Mouse (Mus musculus): ENCODE measurements around the gene Car6. TPM values are rescaled to one million over a fixed set of nuclear protein-coding genes. Genes with fewer than 3 reads are reported as not detected.
A peak's percentile ranks its signal among the peaks of the same experiment; 100 is the strongest.

Car6 gene
- total RNA-seq, 2 experiments from 2014 or later, result not detected

DNA sequence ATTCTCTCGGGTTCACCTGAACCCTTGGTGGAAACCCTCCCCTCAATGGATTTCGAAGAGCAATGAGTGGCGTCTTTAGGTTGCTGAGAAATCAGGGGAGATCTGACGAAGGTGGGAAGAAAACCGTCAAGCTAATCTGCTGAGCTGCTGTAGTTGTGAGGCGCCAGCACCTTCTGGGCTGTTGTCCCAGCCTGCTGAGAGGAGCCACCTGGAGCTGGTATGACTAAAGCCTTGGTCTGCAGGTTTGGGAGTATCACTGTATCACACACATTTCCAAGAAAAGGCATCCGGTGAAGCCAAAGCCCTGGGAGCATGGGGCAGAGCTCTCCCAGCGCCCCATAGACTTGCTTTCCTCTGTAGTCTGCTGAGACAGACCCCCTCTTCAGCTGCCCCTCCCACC is 30.7 kb upstream of the Car6 start:
- intact Hi-C loops (cut with DNase I), result loop anchor here (10.0 kb wide), 1 partner anchor 197 kb away; no protein-coding TSS in a partner anchor
- DNase-seq (ENCODE audit: extremely low spot score in 1 of 2, low spot score in 2 of 2), result no peak

DNA sequence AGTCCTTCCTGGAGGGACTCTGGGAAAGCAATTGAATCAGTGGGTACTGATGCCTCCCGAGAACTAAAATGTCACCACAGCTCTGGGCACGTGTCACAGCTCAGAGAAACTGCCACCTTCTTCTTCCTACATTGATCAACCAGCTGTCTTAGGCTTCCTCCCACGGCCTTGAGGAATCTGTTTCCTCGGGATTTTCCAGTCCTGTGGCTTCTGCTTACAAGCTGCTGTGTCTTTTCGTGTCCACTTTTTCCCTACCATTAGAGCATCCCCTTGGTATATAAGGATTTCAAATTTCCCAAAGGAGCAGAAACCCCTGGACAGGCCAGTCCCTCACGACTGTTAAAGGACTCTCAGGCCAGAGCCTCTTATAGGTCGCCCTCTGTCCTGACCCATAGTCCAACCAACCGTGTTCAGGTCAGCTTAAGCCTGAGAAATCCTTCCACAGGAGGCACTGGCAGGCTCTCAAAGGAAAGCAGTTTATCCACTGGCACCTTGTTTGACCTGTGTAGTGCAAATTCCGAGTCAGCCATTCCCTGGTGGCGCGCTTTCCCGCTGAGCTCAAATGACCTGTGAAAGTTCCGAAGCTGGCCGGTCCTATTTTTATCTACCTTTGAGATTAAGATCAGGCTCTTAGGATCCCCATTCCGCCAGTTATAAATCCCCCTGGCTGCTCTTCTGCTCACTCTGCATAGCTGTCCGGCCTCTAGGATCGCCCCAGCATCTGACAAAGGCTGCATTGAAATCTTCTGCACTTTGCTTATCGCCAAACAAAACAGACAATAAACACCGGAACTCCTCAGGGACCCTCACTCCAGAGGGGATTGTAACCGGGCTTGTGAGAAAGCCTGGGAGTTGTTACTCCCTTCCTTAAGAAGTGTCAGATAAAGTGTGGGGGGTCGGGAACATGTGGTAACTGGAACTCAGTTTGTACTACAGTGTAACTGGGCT is 29.6 kb upstream of the Car6 start:
- DNase-seq (ENCODE audit: extremely low spot score in 1 of 2, low spot score in 2 of 2), result peak in 1 of 2 experiments; percentile 43
- intact Hi-C loops (cut with DNase I), result loop anchor here (10.0 kb wide), 1 partner anchor 196 kb away; no protein-coding TSS in a partner anchor

DNA sequence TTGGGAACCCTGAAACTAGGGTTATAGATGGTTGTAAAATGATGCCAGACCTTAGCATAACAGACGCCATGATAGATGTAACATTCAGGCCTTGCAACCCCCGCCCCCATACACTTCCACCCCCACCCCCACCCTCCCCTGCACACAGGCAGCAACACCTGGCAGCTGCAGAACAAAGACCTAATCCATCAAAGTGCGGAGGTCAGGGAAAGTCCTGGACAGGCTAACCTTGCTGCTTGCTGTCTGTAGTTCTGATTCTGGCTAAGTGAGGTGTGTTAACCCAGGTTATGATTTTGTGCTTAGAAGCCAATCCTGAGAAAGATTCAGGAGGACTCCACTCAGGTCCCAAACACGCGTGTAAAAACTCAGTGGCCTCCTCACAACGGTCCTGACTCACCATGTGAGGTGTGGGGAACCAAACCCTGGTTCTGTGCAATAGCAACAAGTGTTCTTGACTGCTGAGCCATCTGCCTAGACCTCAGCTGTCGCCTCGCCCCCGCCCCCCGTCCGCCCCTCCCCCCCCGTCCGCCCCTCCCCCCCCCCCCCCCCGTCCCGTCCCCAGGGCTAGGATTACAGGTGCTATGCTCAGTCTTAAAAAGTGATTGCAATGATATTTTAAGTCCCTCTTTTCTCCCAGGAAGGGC is 28.7 kb upstream of the Car6 start:
- intact Hi-C loops (cut with DNase I), result loop anchor here (10.0 kb wide), 2 partner anchors 95 to 195 kb away; no protein-coding TSS in a partner anchor
- no peak for DNase-seq (ENCODE audit: extremely low spot score in 1 of 2, low spot score in 2 of 2)

DNA sequence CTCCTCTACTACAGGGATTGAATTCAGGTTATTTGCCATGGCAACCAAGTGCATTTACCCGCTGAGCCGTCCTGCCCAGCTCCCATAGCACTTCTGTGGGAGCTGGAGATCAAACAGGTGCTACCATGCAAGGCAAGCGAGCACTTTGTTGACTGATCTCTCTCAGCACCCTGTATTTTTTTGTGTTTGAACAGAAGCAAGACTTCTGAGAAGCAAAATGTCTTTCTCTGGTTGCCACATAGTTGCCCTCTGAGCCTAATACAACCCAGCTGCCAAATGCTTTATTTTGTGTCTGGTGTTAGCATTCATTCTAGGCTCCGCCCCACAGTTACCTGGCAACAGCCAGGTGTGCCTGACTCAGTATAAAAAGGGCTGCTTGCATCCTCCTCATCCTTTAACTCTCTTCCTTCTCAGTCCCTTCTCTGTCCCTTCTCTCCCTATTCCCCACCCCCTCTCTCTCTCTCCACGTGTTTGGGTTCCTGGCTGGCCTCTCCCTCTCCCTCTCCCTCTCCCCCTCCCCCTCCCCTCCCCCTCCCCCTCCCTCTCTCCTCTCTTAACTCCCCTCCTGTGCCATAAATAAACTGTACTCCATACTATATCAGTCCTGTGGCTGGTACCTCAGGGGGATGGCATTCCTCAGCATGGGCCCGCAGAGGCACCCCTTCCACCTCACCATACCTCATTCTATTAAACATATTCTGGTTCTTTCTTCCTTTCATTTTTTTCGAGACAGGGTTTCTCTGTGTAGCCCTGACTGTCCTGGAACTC is 27.6 kb upstream of the Car6 start:
- no peak for DNase-seq (ENCODE audit: extremely low spot score in 1 of 2, low spot score in 2 of 2)
- intact Hi-C loops (cut with DNase I), result loop anchor here (10.0 kb wide), 1 partner anchor 94 kb away; no protein-coding TSS in a partner anchor

DNA sequence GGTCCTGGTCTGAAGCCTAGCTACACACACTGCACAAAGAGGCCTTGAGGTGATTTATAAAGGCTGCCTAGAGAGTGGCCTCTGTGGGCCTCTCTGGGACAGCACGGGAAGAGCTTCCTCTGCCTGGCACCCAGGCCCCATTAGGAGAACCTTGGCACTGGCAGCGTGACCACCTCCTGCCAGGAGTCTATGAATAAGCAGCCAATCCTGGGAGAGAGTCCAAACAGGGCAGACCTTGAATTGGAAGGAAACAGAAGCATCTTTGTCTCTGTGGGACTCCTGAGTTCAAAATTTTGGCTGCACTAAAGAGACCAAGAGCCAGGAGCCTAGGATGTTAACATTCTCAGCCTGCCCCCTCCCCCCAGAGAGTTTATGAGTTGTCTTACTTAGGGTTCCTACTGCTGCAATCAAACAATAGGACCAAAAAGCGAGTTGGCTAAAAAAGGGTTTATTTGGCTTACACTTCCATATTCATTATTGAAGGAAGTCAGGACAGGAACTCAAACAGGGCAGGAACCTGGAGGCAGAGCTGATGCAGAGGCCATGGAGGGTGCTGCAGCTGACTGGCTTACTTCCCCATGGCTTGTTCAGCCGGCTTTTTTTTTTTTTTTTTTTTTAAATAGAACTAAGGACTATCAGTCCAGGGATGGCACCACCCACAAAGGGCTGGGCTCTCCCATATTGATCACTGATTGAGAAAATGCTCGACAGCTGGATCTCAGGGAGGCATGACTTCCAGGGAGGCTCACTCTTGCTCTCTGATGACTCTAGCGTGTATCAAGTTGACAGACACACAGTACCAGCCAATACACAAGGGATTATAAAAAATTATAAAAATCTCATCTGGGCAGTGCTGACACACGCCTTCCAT is 25.9 kb upstream of the Car6 start:
- peak; percentile 82 to 87 for DNase-seq (ENCODE audit: extremely low spot score in 1 of 2, low spot score in 2 of 2)
- intact Hi-C loops (cut with DNase I), result loop anchor here (10.0 kb wide), 1 partner anchor 92 kb away; no protein-coding TSS in a partner anchor

DNA sequence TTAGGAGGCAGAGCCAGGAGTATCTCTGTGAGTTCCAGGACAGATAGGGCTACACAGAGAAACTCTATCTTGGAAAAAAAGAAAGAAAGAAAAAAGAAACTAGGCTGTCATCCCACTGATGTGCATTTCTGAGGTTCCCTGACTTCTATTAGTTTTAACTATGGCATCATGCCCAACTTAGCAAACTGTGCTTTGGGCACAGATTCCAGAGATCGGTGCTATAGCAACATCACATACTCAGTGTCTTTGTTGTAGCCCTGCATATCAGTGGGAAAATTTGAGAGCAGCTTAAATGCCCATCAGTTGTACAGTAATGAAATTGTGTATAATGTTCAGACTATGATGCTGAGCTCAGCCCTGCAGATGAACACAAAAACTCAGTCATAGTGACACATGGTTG is 24.6 kb upstream of the Car6 start:
- DNase-seq (ENCODE audit: extremely low spot score in 1 of 2, low spot score in 2 of 2), result no peak
- intact Hi-C loops (cut with DNase I), result loop anchor here (10.0 kb wide), 1 partner anchor 91 kb away; no protein-coding TSS in a partner anchor

DNA sequence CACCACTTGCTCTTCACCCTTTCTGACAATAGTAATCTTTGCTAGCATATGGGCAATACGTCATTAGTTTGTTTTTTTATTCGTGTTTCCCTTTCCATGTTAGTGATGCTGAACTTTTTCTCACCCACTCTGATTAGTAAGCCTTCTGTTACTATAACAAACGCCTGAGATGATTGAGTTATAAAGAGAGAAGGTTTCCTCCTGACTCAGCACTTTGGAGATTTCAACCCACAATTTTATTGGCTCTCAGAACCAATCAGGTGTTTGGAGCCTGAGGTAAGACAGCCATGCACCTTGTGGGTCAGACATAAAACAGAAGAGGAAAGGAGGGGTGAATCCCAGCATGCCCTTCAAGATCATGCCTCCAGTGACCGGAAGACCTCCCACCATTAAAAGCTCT is 22.7 kb upstream of the Car6 start:
- intact Hi-C loops (cut with DNase I), result loop anchor here (10.0 kb wide), 1 partner anchor 89 kb away; no protein-coding TSS in a partner anchor
- DNase-seq (ENCODE audit: extremely low spot score in 1 of 2, low spot score in 2 of 2), result no peak

DNA sequence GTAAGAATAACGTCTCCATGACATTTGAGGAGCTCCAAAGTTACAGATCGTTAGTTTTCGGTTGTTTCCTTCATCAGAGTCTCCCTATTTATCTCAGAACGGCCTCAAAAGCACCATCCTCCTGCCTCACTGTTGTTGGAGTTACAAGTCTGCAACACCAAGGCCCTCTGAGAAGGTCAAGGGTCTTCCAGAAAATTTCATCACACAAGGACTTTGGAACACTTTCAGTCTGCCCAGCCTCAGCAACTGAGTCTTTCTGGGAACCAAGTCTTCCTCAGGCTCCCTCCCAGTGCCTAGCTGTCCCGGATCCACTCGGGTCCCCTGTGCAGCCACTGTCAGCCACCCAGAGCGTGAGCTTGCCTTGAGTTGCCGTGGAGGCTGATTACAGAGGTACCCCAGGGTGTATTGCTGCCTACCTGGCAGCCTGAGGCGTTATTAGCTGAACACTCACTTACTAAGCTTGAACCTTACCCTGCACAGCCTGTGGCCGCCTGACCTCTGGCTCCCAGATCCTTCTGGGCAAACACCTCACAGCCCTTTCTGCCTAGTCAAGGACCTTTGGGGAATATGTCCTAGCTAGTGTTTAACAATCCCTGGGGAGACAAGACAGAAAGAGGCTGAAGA is 20.0 kb upstream of the Car6 start:
- DNase-seq (ENCODE audit: extremely low spot score in 1 of 2, low spot score in 2 of 2), result no peak
- intact Hi-C loops (cut with DNase I), result loop anchor here (10.0 kb wide), 1 partner anchor 86 kb away; no protein-coding TSS in a partner anchor

DNA sequence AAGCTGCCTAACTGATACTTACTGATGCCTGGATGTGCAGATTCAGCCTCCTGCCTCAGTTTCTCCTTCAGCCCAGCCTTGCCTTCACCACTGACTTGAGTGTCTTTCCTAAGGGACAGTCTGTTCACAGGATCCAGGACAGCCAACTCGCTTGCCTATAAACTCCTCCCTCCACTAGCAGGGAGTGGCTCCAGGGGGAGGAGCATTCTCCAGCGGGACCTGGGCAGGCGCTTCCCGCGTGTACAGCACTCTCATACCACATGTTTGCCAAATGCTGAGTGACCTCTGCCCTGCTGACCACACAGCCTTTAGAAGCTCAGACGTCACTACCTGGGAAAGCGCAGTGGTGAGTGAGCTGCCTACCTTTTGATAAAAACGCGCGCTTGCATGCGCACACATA is 19.5 kb upstream of the Car6 start:
- intact Hi-C loops (cut with DNase I), result loop anchor here (10.0 kb wide), 1 partner anchor 86 kb away; no protein-coding TSS in a partner anchor
- no peak for DNase-seq (ENCODE audit: extremely low spot score in 1 of 2, low spot score in 2 of 2)

DNA sequence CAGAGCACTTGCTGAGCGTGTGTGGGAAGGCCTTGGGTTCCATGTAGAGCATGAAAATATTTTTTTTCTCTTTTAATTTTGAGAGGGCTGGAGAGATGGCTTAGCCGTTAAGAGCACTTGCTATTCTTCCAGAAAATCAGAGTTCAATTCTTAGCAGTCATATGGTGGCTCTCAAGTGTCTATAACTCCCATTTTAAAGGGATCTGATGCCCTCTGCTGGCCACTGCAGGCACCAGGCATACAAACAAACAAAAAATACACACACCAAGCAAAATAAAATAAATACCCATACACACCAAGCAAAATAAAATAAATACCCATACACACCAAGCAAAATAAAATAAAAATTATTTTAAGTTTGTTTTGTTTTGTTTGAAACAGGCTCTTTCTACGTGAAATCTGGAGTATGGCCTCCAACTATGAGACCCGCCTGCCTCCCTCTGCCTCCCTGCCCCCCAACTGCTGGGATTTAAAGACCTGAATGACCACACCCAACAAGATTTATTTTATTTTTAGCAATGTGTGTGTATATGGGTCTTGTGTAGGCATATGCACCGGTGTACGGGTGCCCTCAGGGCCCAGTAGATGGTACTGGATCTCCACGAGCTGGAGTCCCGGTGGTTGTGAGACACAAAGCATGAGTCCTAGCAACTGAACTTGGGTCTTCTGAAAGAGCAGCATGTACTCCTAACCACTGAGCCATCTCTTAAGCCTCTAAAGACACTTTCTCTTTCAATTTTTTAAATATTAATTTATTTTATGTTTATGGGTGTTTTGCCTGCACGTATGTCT is 18.6 kb upstream of the Car6 start:
- intact Hi-C loops (cut with DNase I), result loop anchor here (10.0 kb wide), 1 partner anchor 85 kb away; no protein-coding TSS in a partner anchor
- DNase-seq (ENCODE audit: extremely low spot score in 1 of 2, low spot score in 2 of 2), result peak in 1 of 2 experiments; percentile 56

DNA sequence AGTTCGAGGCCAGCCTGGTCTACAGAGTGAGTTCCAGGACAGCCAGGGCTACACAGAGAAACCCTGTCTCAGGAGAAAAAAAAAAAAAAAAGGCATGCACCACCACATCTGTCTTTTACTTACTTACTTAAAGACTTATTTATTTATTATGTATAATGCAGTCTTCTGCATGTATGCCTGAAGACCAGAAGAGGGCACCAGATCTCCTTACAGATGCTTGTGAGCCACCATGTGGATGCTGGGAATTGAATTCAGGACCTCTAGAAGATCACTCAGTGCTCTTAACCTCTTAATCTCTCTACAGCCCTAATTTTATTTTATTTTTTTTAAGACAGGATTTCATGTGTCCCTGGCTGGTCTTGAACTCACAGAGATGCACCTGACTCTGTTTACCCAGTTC is 16.8 kb upstream of the Car6 start:
- DNase-seq (ENCODE audit: extremely low spot score in 1 of 2, low spot score in 2 of 2), result no peak
- intact Hi-C loops (cut with DNase I), result no loop called here

DNA sequence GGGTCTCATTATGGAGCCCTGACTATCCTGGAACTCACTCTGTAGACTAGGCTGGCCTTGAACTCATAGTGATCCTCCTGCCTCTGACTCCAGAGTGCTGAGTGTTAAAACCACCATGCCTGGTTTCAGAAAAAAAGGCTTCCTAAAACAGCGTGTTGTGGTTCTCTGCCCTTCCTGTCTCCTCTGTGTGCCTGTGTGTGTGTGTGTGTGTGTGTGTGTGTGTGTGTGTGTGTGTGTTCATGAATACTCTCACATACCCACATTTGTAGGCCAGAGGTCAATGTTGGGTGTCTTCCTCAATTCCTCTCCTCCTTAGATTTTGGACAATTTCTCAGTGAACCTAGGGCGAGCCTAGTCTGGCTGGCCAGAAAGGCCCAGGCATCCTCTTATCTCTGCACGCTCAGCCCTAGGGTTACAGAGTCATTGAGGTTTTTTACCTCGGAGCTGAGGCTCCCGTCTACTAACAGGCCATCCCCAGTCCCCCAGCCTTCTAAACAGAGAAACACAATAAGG is 16.0 kb upstream of the Car6 start:
- intact Hi-C loops (cut with DNase I), result no loop called here
- no peak for DNase-seq (ENCODE audit: extremely low spot score in 1 of 2, low spot score in 2 of 2)

DNA sequence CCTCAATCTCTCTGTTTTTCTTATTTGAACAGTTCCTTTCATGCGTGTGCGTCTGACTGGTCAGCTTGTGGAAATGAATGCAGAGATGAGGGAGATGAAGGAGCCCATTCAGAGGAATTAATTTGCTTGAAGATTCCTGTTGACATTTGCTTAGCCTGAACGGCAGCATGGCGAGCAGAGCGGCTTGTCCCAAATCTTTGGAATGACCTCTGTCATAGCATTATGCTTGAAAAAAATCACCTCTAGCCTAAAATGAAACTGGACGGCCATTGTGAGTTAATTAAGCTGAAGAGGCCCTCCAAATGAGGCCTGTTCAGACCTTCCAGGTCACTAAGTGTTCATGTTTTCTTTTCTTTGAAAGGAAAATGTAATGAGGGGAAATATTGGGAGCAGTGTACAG is 15.3 kb upstream of the Car6 start:
- no peak for DNase-seq (ENCODE audit: extremely low spot score in 1 of 2, low spot score in 2 of 2)
- intact Hi-C loops (cut with DNase I), result no loop called here

DNA sequence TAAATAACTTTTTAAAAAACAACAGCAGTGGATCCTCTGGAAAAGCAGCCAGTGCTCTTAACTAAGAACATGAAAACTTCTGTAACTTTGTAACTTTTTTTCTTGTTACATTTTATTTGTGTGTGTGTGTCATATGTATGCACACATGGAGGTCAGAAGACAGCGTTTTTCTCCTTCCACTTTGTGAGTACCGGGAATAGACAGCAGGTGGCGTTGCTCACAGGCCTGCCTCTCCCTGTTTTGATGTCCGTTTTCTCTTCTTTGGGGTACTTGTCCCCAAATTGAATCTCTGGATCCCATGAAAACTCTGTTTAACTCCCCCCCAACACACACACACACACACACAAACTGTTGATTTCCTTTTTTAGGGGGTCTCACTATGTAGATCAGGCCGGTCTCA is 12.8 kb upstream of the Car6 start:
- DNase-seq (ENCODE audit: extremely low spot score in 1 of 2, low spot score in 2 of 2), result no peak
- intact Hi-C loops (cut with DNase I), result loop anchor here (5.0 kb wide), 1 partner anchor 37 kb away; no protein-coding TSS in a partner anchor

DNA sequence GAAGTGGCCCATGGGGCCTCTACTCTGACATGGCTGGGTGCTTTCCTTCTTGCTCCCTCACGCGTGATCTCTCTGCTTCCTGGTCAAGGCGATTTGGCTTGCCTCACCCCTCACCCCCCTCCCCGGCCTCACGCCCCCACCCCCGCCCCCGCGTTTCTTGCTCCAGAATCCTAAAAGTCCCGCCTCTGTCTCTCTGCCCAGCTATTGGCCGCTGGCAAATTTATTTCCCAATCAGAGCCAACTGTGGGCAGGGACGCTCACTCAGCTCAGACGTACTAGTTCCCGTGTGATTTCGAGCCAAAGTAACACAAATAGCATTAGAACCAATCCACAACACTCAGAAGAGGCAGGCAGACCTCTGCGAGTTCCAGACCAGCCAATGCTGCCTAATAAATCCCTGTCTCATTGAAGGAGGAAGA is 11.4 kb upstream of the Car6 start:
- intact Hi-C loops (cut with DNase I), result loop anchor here (5.0 kb wide), 1 partner anchor 35 kb away; no protein-coding TSS in a partner anchor
- peak; percentile 37 to 64 for DNase-seq (ENCODE audit: extremely low spot score in 1 of 2, low spot score in 2 of 2)

DNA sequence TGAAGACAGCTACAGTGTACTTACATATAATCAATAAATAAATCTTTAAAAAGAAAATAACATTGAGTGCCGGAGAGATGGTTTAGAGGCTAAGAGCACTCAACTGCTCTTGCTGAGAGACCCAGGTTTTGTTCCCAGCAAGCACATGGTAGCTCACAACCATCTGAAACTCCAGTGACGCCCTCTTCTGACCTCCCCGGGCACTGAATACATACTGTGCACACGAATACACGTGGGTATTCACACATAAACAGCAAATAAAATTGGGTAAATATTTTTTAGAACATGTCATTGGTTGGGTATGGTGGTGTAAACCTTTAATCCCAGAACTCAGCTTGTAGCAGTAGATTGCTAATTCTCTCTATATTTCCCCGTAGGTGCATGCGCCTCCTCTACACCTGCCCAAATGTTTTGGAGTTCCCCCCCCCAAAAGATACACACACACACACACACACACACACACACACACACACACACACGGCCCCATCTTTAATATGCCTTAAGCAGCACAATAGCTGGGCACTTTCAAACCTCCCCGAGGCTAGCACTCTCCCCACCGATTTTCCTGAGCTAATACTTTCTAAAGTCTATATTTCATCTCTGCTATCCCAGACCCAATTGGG is 10.9 kb upstream of the Car6 start:
- no peak for DNase-seq (ENCODE audit: extremely low spot score in 1 of 2, low spot score in 2 of 2)
- intact Hi-C loops (cut with DNase I), result loop anchor here (5.0 kb wide), 1 partner anchor 35 kb away; no protein-coding TSS in a partner anchor

Data from left cerebral cortex, postnatal 10 days (tissue).